Mouse (Mus musculus) fibroblast of lung, adult 2 months (primary cell): Measurements from ENCODE around the gene P2ry2.
A peak's percentile ranks its signal among the peaks of the same experiment; 100 is the strongest.

Experiments used
- DNase-seq: peaks from one replicate; pipeline ENCODE4 v3.0.0-alpha.2; 2011; ENCODE audit warnings: low read depth

P2ry2 gene

DNA sequence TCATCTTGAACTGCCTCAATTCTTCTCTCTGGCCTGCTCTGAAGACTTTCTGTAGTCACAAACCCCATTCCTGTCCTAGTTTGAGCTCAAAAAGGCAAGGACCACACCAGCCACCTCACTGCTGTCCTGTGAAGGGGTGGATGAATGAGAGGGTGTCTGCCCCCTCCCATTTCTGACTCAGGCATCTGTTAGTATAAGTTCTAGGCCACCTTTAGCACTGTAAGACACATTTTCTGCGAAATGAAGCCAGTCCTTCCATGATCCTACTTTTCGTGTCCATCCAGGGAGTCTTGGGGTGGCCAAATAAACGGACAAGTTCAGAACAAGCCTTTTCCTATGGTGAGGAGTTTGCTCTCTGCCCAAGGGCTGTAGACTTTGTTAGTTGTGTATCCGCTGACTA lies at the start of gene P2ry2:
Gene P2ry2 (minus strand): TSS at position 326 of the 400 bp plus-strand sequence.
- DNase-seq: no peak

DNA sequence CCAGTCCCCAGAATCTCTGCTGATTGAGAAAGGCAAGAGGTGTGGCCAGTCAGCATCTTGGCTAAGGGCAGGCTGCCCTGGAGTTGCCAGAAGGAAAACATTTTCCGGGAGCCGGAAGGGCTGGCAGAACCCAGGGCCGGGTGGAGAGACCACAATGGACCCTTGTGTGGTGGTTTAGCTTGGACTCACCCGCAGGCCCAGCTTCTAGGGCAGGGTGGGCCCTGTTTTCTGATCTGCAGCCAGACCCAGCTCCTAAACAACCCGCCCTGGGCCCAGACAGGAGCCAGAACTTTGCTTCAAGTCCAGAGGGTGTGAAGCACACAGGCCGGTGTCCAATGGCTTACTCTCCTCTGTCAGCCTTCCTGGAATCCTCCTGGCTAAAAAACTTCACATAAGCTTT lies 49.6 kb upstream of the P2ry2 start:
- DNase-seq: peak; percentile 91

DNA sequence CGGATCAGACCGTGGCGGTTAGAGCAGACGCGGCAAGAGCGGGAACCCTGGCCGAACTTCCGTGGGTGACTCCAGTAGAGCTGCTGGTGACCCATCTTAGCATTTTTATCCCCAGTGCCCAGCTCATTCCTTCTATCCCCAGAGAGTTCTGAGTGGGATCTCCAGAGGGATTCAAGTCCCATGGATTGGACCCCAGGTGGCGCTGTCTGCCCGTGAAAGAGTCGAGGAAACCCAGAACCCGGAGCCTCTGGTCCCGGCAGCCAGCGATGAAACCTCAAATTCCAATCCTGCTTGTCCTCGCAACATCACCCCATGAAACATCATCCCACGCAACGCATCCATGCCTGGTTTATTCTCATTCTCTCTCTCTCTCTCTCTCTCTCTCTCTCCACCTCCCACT lies 48.7 kb upstream of the P2ry2 start:
- DNase-seq: peak; percentile 76

GRCm38 (mm10) chr7:101060476-101060875 lies 47.8 kb upstream of the P2ry2 start:
- DNase-seq: no peak

DNA sequence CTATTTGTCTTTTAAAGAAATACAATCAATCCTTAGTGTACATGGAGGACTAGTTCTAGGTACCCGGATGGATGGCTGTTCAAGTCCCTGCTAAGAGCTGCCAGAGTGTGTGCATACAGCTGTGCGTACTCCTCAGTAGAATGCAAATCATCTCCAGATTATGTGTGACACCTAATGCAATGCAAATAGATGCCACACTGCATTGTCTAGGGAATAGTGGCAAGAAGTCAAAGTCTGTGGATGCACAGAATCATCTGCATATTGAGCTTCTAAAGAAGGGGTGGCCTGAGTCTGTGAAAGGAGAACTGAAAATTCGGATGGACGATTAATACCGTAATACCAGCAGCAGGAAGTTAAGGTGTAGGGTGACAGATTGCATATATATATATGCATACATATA lies 46.5 kb upstream of the P2ry2 start:
- DNase-seq: no peak

GRCm38 (mm10) chr7:101057309-101057708 lies 44.6 kb upstream of the P2ry2 start:
- no peak for DNase-seq

DNA sequence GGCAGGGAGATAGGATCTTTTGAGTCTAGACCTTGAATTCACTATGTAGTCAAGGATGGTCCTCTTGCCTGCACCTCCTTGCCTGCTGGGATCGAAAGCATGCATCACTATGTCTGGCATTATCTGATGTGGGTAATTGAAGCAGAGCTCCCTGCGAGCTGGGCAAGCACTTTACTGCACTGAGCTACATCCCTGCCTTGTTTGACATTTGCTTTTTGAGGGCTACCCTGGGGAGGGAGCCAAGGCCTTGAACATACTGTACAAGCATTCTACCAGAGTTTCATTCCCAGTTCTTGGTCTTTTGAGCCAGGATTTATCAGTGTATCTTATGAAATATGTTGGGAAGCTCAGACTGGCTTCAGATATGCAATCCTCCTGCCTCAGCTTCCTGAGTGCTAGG lies 40.5 kb upstream of the P2ry2 start:
- no peak for DNase-seq

GRCm38 (mm10) chr7:101051551-101052221 lies 39.0 kb upstream of the P2ry2 start:
- DNase-seq: no peak

DNA sequence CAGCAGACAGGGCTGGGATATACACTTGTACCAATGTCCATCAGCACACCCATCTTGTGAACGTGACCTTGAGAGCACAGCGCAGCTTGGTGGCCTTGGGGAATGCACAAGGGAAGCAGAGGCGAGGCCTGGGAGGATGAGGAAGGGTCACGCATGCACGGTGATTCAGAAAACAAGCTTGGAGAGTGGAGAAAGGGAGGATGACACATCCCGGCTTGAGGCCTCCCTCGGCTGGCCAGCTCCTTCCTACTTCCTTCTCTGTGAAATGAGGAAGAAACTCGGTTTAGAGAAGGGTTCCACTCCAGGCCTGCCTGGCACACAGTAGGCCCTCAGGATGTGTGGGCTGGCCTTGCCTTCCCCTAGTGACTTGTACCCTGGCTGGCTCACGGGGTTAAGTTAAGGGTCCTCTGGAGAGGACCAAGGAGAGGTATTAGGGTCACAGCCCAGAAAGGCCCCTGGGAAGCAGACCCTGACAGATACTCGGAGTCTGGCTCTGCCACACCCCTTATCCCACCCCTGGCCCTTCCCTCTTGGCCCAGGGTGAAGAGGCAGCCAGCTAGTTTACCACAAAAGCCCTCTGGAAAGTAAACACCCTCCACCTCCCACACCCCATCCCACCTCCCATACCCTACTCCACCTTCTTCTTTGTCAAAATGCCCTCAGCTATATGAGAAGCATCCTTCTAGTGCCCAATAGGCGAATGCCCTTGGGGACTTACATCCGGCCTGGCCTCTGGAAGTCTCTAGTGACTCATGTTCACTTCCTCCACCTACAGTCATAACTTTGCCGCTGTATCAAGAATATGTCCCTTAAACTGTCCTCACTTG lies 38.3 kb upstream of the P2ry2 start:
- DNase-seq: no peak

- no peak for DNase-seq
These were observed 36.8 kb upstream of the P2ry2 start for GRCm38 (mm10) chr7:101049326-101050087.

DNA sequence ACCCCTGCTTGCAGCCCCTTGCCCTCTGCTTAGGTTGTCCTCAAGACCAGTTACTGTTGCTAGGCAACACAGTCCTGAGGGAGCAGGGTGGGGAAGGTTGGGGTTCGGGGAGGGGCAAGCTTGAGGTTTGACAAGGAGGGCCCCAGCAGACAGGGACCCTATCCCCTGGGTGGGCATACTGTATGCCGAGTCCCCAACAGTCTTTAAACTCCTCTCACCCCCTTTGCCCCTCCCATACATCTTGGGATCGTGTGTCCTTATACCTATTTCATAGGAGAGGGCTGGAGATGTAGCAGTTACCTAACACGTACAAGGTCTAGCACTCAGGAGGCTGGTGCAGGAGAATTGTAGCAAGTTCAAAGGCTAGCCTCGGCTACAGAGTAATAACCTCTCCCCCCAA lies 35.6 kb upstream of the P2ry2 start:
- DNase-seq: no peak

DNA sequence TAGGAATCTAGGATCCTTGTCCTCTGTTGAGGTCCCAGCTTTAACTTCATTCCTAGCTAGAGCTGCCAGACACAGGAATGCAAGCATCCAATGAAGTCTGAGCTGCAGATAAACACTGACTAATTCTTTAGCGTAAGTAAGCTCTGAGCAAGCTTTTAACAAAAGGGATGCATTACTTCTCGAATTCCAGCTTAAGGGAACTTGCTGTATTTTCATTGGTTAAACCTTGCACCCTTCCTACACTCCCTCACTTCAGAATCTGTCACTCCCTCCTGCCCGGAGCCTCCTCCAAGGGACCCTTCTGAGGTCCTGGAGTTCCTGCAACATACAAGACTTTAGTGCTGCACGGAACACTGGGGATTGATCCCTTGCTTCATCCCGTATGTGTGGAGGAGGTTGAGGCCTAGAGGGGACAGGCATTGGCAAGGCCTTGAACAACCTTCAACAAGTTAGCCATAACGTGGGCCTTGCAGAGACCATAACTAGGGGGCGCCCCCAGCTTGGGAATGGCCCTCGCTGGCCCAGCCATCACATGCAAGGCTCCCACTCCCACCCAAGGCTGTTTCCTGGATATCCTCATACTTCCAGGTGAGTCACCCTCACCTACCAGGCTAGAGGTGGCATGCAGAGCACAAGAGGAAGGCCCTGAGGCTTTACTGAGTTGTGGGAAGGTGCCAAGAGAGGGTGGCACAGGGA lies 31.3 kb upstream of the P2ry2 start:
- no peak for DNase-seq

DNA sequence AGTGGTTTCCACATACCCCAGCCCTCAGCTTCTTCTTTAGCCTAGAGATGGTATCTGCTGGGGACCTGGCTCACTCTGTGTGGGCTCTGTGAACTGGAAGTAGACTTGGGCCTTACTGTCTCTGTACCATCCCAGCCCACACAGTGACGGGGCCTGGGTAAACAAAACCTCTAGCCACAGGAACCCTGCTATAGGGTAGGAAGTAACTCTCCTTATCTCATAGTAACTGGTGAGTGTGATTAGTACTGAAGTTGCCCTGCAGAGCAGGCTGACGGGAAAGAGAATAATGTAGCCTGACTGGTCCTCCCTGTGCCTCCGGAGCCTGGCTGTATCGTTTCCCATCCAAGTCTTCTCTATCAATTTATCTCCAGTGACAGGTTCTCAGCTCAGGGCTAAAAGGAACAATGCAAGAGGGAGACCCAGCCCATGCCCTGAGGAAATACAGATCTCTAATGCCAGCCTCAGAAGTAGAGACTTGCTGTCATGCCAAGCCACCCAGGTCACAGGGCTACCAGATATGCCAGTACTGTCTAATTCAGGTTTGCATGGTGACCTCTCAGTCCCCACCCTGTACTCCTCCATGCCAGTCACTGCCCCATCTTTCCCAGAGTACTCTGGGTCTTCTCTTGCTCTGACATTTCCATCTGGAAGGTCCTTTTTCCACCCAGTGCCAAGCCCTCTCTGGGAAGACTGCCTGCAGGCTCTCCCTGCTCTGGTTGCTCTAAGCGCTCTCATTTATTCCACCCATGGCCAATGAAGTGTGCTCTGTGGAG lies 29.5 kb upstream of the P2ry2 start:
- no peak for DNase-seq

- DNase-seq: no peak
These were observed 28.9 kb upstream of the P2ry2 start for GRCm38 (mm10) chr7:101041544-101041943.

DNA sequence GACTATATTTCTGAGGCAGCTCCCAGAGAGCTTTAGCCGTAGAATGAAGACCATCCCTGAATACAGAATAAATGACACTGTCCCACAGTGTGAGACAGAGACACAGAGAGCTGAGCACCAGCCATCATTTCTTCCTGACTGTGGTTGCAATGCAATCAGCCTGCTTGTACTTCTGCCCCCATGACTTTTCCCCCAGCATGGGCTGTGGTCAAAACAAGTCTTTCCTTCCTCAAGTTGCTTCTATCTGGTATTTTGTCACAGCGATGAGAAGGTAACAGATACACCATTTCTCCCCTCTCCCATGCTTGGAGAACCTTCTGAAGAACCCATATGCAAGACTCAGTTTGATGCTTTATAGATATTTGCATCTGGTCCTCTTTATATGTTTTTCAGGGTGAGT lies 20.7 kb upstream of the P2ry2 start:
- DNase-seq: no peak

GRCm38 (mm10) chr7:101031234-101031633 lies 18.6 kb upstream of the P2ry2 start:
- no peak for DNase-seq

- no peak for DNase-seq
These were observed 18.1 kb upstream of the P2ry2 start for GRCm38 (mm10) chr7:101030756-101031155.

DNA sequence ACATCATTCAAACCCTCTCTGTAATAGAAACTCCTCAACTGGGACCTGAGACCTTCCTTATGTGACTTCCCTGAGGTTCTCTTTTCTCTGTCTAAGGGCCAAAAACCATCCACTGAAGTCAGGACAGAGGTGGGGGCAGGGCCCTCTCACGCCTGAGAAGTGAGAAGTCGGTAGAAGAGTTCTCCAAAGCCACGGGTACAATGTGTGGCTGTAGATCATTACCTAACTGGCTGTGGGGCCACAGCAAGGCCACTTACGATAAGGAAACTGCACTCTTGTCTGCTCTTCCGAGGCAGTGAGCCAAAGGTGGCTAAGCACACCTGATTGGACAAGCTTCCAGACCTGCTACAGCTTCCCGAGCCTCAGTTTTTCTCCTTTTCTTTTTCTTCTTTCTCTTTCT lies 16.8 kb upstream of the P2ry2 start:
- no peak for DNase-seq

- DNase-seq: no peak
These were observed 16.3 kb upstream of the P2ry2 start for GRCm38 (mm10) chr7:101028991-101029390.

- DNase-seq: no peak
These were observed 15.7 kb upstream of the P2ry2 start for GRCm38 (mm10) chr7:101028444-101028757.

DNA sequence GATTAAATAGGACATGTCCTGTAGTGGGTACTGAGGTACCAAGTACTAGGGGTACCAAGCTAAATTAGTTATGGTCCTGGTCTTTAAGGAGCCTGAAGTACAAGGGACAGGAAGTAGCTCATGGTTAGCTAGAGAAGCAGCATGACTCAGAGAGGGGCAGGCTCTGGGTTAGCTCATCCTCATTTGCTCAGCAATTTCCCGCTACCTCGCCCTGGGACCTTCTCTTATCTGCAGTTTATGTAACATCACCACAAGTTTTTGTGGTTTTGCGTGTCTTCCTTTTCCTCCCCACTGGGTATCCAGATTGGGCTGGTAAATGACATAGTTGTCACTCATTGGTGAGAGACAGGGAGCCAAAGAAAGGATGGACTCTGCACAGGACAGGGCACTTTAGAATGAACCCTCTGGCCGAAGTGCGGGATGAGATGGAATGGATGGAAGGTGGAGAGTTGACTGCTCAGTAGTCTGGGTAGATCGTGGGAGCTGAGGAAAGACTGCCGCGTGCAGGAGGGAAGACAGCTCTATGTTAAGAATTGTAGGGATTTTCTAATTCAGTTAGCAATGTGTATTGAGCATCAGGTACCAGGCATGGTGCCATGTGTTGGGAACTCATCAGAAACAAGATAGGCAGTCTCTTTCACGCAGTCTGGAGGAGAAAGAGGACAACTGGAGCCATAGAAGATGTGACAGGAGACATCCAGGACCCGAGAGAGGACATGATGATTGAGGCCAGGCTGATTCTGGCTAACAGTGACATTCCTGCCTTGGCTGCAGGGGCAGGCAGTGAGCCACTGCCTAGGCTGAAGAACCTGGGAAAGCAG lies 15.2 kb upstream of the P2ry2 start:
- no peak for DNase-seq
